Mouse (Mus musculus): ENCODE measurements around the gene Adck1.

Adck1 gene

GRCm38 (mm10) chr12:88473796-88474195 lies 113.4 kb downstream of the Adck1 start:
- DNase-seq (ENCODE audit: low read depth) = no peak

- DNase-seq (ENCODE audit: low read depth) = no peak
These were observed 115.5 kb downstream of the Adck1 start for GRCm38 (mm10) chr12:88475833-88476232.

GRCm38 (mm10) chr12:88476702-88477101 lies 116.3 kb downstream of the Adck1 start:
- DNase-seq (ENCODE audit: low read depth) = no peak

GRCm38 (mm10) chr12:88481657-88482056 lies 121.3 kb downstream of the Adck1 start:
- peak; percentile 36 for DNase-seq (ENCODE audit: low read depth)

GRCm38 (mm10) chr12:88490881-88491280 lies 130.5 kb downstream of the Adck1 start:
- no peak for DNase-seq (ENCODE audit: low read depth)
